Mouse (Mus musculus) bone marrow macrophage, adult 2 months (primary cell): Measurements from ENCODE around the gene Rest.

ENCODE experiments used
- CTCF ChIP-seq: IDR thresholded peaks from 2 replicates; pipeline ENCODE4 v1.5.1; 2012; ENCODE audit warnings: low read depth, mild to moderate bottlenecking, low read length, moderate library complexity
- POLR2A ChIP-seq: IDR thresholded peaks from 2 replicates; pipeline ENCODE4 v1.6.1; 2012; ENCODE audit warnings: mild to moderate bottlenecking, low read depth, low read length, borderline replicate concordance

- no peak for TF ChIP-seq POLR2A
- TF ChIP-seq CTCF: no peak; the same call in 1 of the 2 replicates
Observed at GRCm38 (mm10) chr5:77217211-77217610, 48.1 kb upstream of the Rest start.
